Mouse (Mus musculus): ENCODE results near the gene Txnrd3.
A peak's percentile ranks its signal among the peaks of the same experiment; 100 is the strongest.

Gene Txnrd3

GRCm38 (mm10) chr6:89643798-89644270 lies at the start of gene Txnrd3:
Txnrd3 (plus strand) TSS chr6:89643988.
- peak; percentile 96 for DNase-seq (ENCODE audit: inconsistent ontology term)

- DNase-seq (ENCODE audit: inconsistent ontology term): peak; percentile 91
Measured at GRCm38 (mm10) chr6:89595018-89595776, 48.6 kb upstream of the Txnrd3 start, which contains the start of gene Chchd6. Chchd6 (minus strand) TSS chr6:89595652.

- no peak for DNase-seq (ENCODE audit: inconsistent ontology term)
Measured at GRCm38 (mm10) chr6:89595777-89596146, 48.0 kb upstream of the Txnrd3 start.

DNA sequence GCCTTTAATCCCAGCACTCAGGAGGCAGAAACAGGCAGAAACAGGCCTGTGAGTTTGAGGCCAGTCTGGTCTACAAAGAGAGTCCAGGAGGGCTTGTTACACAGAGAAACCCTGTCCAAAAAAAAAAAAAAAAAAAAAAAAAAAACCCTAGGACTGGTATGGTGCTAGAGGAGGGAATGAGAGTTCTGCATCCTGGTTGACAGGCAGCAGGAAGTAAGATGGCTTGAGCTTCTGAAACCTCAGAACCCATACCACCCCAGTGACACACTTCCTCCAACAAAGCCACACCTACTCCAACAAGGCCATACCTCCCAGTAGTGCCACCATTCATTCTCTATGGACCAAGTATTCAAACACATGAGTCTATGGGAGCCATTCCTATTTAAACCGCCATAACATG lies 47.3 kb upstream of the Txnrd3 start:
- no peak for DNase-seq (ENCODE audit: inconsistent ontology term)

DNA sequence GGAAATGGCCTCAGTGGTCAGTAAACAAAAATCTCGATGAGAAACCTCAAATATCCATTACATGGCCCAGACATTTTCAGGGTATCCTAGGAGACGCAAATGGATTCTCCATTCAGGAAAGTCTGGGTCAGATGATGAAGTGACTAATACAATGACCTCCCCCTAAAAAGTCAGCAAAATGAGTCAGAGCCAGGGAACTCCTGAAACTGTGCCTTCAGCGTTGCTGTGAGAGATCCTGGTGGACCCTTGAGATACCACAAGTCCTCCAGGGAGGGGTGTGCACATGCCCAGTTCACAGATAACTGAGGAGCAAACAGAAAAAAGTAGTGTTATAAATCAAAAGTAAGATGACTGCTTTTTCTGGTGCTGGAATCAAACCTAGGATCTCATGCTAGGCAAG lies 37.7 kb upstream of the Txnrd3 start:
- DNase-seq (ENCODE audit: inconsistent ontology term): peak; percentile 14

DNA sequence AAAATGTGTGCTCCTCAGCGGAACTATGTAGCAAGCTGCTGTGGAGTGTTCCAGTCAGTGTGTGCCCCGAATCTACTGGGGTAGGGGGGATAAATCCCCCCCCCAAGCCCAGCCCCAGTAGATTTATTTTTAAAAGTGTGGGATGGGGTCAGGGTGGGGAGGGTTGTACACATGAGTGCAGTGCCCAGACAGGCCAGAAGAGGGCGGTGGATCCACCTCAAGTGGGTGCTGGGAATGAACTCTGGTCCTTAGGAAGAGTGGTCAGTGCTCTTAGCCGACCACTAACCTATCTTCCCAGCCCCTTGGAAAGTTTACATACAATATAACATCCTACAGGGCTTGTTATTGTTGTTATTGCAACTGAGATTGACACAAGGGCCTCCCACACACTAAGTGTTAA lies 35.8 kb upstream of the Txnrd3 start:
- no peak for DNase-seq (ENCODE audit: inconsistent ontology term)

- no peak for DNase-seq (ENCODE audit: inconsistent ontology term)
Measured at GRCm38 (mm10) chr6:89613336-89614106, 30.3 kb upstream of the Txnrd3 start.

DNA sequence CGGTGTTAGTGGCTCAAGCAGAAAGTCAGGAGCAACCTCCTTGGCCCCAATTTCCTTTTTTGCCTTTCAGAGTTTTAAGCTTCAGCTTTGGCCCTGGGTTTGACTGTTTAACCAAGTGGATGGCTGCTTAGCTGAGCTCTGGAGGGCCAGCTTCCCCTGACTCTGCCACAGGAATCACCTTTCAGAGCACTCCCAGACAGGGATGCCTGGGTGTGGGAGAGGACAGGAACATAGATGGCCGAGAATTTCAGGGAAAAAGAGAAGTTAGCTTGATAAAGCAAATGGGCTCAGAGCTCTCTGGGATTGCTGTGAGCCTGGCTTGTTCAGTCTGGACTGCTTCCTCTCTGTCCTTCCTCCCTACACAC lies 29.7 kb upstream of the Txnrd3 start:
- DNase-seq (ENCODE audit: inconsistent ontology term): no peak

DNA sequence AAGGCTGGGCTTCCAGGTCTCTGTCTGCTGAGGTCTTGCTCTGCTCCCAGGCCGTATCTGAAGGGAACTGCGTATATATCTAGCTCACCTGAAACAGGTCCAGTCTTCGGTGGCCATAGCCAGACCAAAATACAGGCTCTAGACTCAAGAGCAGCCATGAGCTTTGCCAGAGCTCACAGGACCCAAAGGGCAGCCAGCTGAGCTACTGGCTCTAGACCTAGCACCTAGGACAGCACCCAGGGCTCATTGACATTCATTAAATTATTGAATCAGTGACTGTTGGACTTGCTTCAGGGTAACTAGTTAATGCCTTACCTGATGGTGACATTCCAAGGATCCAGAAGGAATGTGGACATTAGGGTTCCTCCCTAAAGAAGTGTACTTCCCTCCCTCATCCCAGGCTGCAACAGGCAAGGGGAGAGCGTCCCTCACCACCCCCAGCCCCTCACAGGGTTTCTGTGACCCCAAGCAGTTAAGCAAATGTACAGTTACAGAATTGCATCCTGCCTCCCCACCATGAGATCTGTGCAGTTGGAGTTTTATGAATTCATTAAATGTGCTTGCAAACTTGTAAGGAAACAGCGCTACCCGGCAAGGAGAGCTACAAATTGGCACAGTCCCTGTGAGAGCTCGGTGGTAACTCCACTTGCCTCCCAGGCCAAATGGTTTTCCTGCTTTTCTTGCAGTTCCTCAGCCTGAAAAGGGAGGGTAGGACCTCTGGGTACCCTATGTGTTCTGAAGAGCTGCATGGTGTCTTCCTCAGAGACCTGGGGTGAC lies 29.0 kb upstream of the Txnrd3 start:
- DNase-seq (ENCODE audit: inconsistent ontology term): no peak

DNA sequence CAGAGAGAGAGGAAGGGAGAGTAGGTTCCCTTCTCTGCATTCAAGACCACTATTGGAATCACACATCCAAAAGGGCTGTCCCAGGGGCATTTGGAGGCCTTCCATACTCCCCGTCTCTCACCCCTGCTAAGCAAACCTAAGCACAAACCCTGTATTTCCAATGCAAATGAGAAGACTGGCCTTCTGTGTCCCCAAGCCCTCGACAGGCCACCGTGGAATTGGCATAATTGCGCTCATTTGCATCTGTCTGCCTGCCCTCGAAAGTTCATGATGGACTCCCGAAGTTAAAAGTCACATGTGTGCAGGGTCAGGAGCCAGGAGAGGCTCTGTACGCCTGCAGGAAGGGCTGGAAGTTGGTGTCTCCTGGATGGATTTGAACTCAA lies 28.4 kb upstream of the Txnrd3 start:
- DNase-seq (ENCODE audit: inconsistent ontology term): no peak

DNA sequence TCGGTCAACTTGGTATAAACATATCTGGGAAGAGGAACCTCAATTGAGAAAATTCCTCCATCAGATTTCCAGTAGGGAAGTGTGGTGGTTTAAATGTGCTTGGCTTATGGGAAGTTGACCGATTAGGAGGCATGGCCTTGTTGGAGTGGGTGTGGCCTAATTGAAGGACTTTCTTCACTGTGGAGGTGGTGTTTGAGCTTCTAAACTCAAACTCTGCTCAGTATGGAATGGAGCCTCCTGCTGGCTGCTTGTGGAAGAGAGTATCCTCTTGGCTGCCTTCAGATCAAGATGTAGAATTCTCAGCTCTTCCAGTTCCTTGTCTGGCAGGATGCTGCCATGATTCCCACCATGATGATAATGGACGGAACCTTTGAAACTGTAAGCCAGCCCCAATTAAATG lies 21.1 kb upstream of the Txnrd3 start:
- DNase-seq (ENCODE audit: inconsistent ontology term): no peak

DNA sequence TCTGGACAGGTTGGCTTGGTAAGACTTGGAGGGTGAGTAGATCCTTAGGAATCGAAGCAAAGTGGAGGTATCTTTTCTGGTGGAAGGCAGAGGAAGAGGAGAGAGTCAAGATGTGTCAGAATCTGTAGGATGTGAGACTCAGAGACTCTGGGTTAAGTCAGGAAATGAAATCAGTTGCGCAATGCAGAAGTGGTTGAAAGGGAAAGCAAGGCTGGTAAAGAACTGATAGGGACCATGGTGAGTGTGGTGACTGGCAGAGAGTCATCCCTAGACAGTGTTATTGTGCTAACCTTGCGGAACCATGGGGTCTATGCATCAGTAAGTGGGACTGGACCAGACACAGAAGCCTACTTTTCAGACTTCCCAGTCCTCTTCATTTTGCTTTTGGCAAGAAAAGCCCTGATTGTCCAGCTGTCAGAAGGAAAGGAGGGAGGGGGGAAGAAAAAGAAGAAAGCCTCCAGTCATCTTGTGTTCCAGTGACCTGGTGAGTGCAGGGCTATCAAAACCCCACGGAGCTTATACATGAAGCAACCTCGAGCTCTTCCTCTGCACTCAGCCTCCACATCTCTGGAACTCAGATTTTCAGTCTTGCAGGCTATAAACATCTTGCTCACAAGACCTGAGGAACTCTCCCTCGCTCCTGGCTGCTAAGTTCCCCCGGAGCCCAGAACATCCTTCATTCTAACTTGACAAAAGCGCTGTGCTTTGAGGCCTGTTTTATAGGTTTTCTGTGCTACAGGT lies 15.6 kb upstream of the Txnrd3 start:
- no peak for DNase-seq (ENCODE audit: inconsistent ontology term)

GRCm38 (mm10) chr6:89631809-89632562 lies 11.8 kb upstream of the Txnrd3 start:
- DNase-seq (ENCODE audit: inconsistent ontology term): peak; percentile 61

GRCm38 (mm10) chr6:89633115-89633514 lies 10.7 kb upstream of the Txnrd3 start:
- DNase-seq (ENCODE audit: inconsistent ontology term): no peak

DNA sequence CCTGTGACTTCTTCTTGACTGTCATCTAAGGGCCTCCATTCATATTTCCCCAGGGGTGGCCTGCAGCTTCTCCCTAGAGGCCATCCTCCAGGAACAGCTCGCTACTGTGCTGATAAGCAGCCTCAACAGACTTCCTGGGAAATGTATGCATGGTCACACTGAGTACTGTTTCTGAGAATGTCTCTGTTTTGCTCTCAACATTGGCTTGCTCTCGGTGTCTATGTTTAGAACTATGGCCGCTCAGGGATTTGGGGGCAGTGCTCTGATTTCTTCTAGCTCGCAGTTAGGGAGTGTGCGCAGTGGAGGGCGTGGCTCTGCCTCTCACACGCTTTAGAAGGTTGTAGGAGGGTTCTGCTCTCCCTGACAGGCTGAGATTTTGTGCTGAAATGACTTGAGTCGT lies 9.4 kb upstream of the Txnrd3 start:
- no peak for DNase-seq (ENCODE audit: inconsistent ontology term)

DNA sequence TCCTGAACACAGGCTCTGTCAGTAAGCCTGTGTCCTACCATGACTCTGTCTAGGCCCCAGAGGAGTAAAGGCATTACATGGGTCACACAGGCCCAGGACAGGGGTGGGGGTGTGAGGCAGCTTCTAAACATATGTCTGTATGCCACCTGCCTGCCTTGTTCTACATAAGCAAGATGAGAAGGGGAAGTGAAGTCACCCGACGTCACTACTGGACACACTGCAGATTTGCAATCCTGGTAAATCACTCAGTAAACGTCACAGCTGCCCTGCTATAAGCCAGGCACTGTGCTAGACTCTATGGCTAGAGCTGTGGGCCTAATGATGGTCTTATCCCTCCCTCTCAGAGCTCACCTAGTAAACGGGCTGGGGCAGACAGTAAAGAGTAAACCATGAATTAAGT lies 5.8 kb upstream of the Txnrd3 start:
- no peak for DNase-seq (ENCODE audit: inconsistent ontology term)

DNA sequence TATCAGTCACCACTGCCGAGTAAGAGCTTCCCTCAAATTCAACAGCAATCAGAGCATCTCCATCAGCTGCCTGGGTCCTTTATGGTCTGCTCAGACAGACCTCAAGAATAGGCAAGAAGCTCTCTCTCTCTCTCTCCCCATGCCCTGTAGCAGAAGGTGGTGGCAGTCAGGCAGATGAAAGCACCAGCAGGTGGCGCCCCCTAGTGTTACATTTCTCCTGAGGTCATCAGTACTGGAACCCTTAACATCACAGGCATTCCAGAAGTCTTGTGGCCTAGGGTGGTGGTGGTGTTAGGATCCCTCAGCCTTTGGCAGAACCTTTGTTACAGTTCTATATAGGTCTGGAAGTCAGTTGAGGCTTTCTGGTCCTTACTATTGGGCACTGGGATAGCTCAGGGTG lies 4.8 kb upstream of the Txnrd3 start:
- DNase-seq (ENCODE audit: inconsistent ontology term): no peak

GRCm38 (mm10) chr6:89644271-89645075 lies 685 bp downstream of the Txnrd3 start:
- peak; percentile 98 for DNase-seq (ENCODE audit: inconsistent ontology term)

- DNase-seq (ENCODE audit: inconsistent ontology term): no peak
Measured at GRCm38 (mm10) chr6:89649897-89650296, 6.1 kb downstream of the Txnrd3 start.

GRCm38 (mm10) chr6:89651770-89652169 lies 8.0 kb downstream of the Txnrd3 start:
- no peak for DNase-seq (ENCODE audit: inconsistent ontology term)
